Mouse (Mus musculus): Measurements from ENCODE around the gene Ccdc3. TPM values are rescaled to one million over a fixed set of nuclear protein-coding genes. Genes with fewer than 3 reads are reported as not detected.
"Not testable (repeated sequence)": the region's sequence is repeated elsewhere in the genome, so short reads cannot be mapped to it uniquely, and the experiment has no call there.

Gene Ccdc3
- total RNA-seq (2014; rRNA removed) (11.4 and 11.9 TPM in 2 replicates), polyA plus RNA-seq (2015; fragmentation: Nextera tagmentation; extraction: Ambion mirVana) (6.3 and 6.5 TPM in 2 replicates)

GRCm38 (mm10) chr2:5137500-5138286, at the start of gene Ccdc3:
Gene Ccdc3 (plus strand): TSS chr2:5137776.
- H3K36me3 ChIP-seq (ENCODE audit: insufficient read depth, low read length): no peaks in the 10 kb centered on the region
- 1% methylated on average over 75 of the region's 78 CpGs for WGBS
- peak within 1 kb of the TSS; percentile 78 for H3K4me2 ChIP-seq (ENCODE audit: low read depth, low read length, poor library complexity, severe bottlenecking)
- peak; percentile 41; the same call in 1 of the 2 replicates for ATAC-seq (ENCODE audit: low FRiP score)
- peak within 1 kb of the TSS; percentile 42 for H3K9ac ChIP-seq (replicated peaks; ENCODE audit: low read length, poor library complexity, severe bottlenecking)
- 0 out of 2 replicates have a peak, but pooled peaks cover 6% of the 10 kb centered on the region for H3K4me1 ChIP-seq (ENCODE audit: insufficient read depth, low read length)
- no peaks in the 10 kb centered on the region for H3K9me3 ChIP-seq (ENCODE audit: low read length)
- peak within 1 kb of the TSS; percentile 43 for H3K4me3 ChIP-seq (ENCODE audit: low read depth, low read length)
- no peak for TF ChIP-seq CTCF (IDR thresholded peaks at IDR 0.05)
- DNase-seq (ENCODE audit: low spot score): no peak
- peaks cover 11% of the 10 kb centered on the region; the same call in 1 of the 2 replicates for H3K27me3 ChIP-seq (ENCODE audit: insufficient read depth, low read length)
- no peak within 1 kb of the TSS for H3K27ac ChIP-seq (ENCODE audit: low read depth, low read length)

GRCm38 (mm10) chr2:5090385-5090784, 47.2 kb upstream of the Ccdc3 start:
- not testable (repeated sequence) for ATAC-seq (ENCODE audit: low FRiP score); H3K27me3 ChIP-seq (ENCODE audit: insufficient read depth, low read length); H3K9me3 ChIP-seq (ENCODE audit: low read length); H3K36me3 ChIP-seq (ENCODE audit: insufficient read depth, low read length); H3K4me3 ChIP-seq (ENCODE audit: low read depth, low read length); H3K4me1 ChIP-seq (ENCODE audit: insufficient read depth, low read length); H3K4me2 ChIP-seq (ENCODE audit: low read depth, low read length, poor library complexity, severe bottlenecking); H3K9ac ChIP-seq (replicated peaks; ENCODE audit: low read length, poor library complexity, severe bottlenecking); H3K27ac ChIP-seq (ENCODE audit: low read depth, low read length)
- DNase-seq (ENCODE audit: low spot score): peak; percentile 79
- 80% methylated on average over 4 of the region's 4 CpGs for WGBS
- TF ChIP-seq CTCF (IDR thresholded peaks at IDR 0.05): peak; percentile 82

GRCm38 (mm10) chr2:5094876-5095275, 42.7 kb upstream of the Ccdc3 start:
- no peaks in the 10 kb centered on the region; the same call in 1 of the 2 replicates for H3K4me1 ChIP-seq (ENCODE audit: insufficient read depth, low read length)
- 79% methylated on average over 5 of the region's 5 CpGs for WGBS
- H3K9ac ChIP-seq (replicated peaks; ENCODE audit: low read length, poor library complexity, severe bottlenecking): no peak overlapping the region
- no peak for ATAC-seq (ENCODE audit: low FRiP score)
- no peak overlapping the region for H3K4me2 ChIP-seq (ENCODE audit: low read depth, low read length, poor library complexity, severe bottlenecking)
- H3K36me3 ChIP-seq (ENCODE audit: insufficient read depth, low read length): no peaks in the 10 kb centered on the region
- no peak overlapping the region for H3K4me3 ChIP-seq (ENCODE audit: low read depth, low read length)
- TF ChIP-seq CTCF (IDR thresholded peaks at IDR 0.05): no peak
- no peak for DNase-seq (ENCODE audit: low spot score)
- H3K27ac ChIP-seq (ENCODE audit: low read depth, low read length): no peak overlapping the region
- no peaks in the 10 kb centered on the region for H3K27me3 ChIP-seq (ENCODE audit: insufficient read depth, low read length)
- no peaks in the 10 kb centered on the region for H3K9me3 ChIP-seq (ENCODE audit: low read length)

DNA sequence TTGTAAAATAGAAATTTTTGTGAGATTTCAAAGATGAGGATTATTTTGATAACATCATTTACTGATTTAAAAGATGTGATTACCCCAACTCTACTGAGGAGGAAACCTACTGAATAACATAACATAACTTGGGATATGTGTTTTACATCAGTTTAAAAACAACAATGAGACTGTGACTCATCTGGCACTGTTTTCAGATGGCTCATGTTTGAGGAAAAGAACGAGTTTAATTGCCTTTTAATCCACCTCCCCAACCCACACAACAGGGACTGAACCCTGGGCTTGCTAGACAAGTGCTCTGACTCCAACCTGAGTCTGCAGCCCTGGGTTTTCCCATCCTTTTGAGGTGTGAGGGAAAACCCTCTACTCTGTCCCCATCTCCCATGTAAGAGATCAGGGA, 42.3 kb upstream of the Ccdc3 start:
- 33% methylated on average over 1 of the region's 1 CpGs for WGBS
- DNase-seq (ENCODE audit: low spot score) (no peak), ATAC-seq (ENCODE audit: low FRiP score) (no peak)
- Histone ChIP-seq H3K27me3 (ENCODE audit: insufficient read depth, low read length) (no peaks in the 10 kb centered on the region), H3K9me3 (ENCODE audit: low read length) (no peaks in the 10 kb centered on the region), H3K36me3 (ENCODE audit: insufficient read depth, low read length) (no peaks in the 10 kb centered on the region), H3K9ac (replicated peaks; ENCODE audit: low read length, poor library complexity, severe bottlenecking) (no peak overlapping the region), H3K4me1 (ENCODE audit: insufficient read depth, low read length) (no peaks in the 10 kb centered on the region; the same call in 1 of the 2 replicates), H3K4me2 (ENCODE audit: low read depth, low read length, poor library complexity, severe bottlenecking) (no peak overlapping the region), H3K27ac (ENCODE audit: low read depth, low read length) (no peak overlapping the region), H3K4me3 (ENCODE audit: low read depth, low read length) (no peak overlapping the region)
- TF ChIP-seq CTCF (IDR thresholded peaks at IDR 0.05): no peak

DNA sequence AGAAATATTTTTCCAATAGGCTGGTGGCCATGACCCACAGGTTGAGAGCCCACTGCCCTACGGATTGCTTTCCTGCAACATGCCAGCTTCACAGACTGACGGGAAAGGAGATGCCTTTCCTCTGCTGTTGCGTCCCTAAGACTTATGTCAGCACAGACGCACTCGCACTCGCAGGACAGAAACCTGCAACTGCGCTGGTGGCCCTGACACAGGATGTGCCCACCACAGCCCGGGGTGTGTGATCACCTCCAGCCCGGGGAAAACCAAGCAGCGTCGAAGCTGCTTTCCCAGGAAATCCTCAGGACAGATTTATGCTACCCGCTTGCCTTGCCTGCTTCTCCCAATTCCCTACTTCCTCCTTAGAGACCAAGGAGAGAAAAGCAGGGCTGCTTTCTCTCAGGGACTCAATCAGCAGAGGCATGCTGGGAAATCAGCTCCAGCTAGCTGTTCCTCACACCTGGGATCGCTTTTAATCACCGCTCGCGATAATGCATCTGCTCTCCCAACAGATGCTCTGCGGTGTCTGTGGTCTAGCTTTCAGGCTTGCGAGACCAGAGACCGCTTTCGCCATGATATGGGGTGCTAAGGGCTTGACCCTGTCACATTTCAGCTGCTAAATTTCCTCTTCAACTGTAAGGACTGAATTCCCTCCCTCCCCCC, 39.7 kb upstream of the Ccdc3 start:
- Histone ChIP-seq H3K27ac (ENCODE audit: low read depth, low read length) (peak overlapping the region; percentile 47; the same call in 1 of the 2 replicates), H3K4me2 (ENCODE audit: low read depth, low read length, poor library complexity, severe bottlenecking) (peak overlapping the region; percentile 21), H3K9me3 (ENCODE audit: low read length) (no peaks in the 10 kb centered on the region), H3K4me3 (ENCODE audit: low read depth, low read length) (peak overlapping the region; percentile 8; the same call in 1 of the 2 replicates), H3K4me1 (ENCODE audit: insufficient read depth, low read length) (no peaks in the 10 kb centered on the region; the same call in 1 of the 2 replicates), H3K36me3 (ENCODE audit: insufficient read depth, low read length) (no peaks in the 10 kb centered on the region), H3K27me3 (ENCODE audit: insufficient read depth, low read length) (no peaks in the 10 kb centered on the region), H3K9ac (replicated peaks; ENCODE audit: low read length, poor library complexity, severe bottlenecking) (peak overlapping the region; percentile 30)
- no peak for TF ChIP-seq CTCF (IDR thresholded peaks at IDR 0.05)
- WGBS: 33% methylated on average over 20 of the region's 20 CpGs
- ATAC-seq (ENCODE audit: low FRiP score) (no peak), DNase-seq (ENCODE audit: low spot score) (peak; percentile 69)

DNA sequence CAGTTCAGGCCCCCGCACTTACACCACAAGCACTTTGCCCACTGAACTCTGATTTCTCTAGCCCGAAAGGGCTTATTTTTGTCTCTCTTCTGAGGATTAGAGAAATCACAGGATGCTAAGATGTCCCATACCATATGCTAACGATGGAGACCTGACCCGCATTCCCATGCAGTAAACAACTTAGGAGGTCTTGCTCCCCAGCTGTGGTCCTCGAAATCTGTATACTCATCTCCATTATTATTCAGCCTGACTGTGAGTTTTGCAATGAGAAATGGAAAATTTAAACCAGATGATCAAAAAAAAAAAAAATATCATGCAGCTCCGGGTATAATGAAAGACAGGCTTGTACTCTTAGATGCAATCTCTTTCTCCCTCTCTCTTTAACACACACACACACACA, 38.4 kb upstream of the Ccdc3 start:
- TF ChIP-seq CTCF (IDR thresholded peaks at IDR 0.05): no peak
- 67% methylated on average over 6 of the region's 6 CpGs for WGBS
- Histone ChIP-seq H3K36me3 (ENCODE audit: insufficient read depth, low read length) (no peaks in the 10 kb centered on the region), H3K4me3 (ENCODE audit: low read depth, low read length) (no peak overlapping the region), H3K4me2 (ENCODE audit: low read depth, low read length, poor library complexity, severe bottlenecking) (no peak overlapping the region), H3K9ac (replicated peaks; ENCODE audit: low read length, poor library complexity, severe bottlenecking) (no peak overlapping the region), H3K4me1 (ENCODE audit: insufficient read depth, low read length) (no peaks in the 10 kb centered on the region; the same call in 1 of the 2 replicates), H3K27ac (ENCODE audit: low read depth, low read length) (no peak overlapping the region), H3K9me3 (ENCODE audit: low read length) (no peaks in the 10 kb centered on the region), H3K27me3 (ENCODE audit: insufficient read depth, low read length) (no peaks in the 10 kb centered on the region)
- DNase-seq (ENCODE audit: low spot score) (no peak), ATAC-seq (ENCODE audit: low FRiP score) (no peak)
